Comparison of ENCODE assay signal across 9 mouse cellular contexts in genomic region chr7:52037600-52038582, GRCm38 (mm10). TPM values are rescaled to one million over a fixed set of nuclear protein-coding genes. Genes with fewer than 3 reads are reported as not detected.
DNase-seq lines count a peak whose midpoint lies in the region; ATAC-seq and TF ChIP-seq lines count a peak whose summit lies in the region.
"Had no signal": no experiment of that assay in that cellular context is flagged by ENCODE, and none has a peak within 500 bp of the region (broad histone marks: within the 10 kb centered on the region; RNA-seq: fewer than 3 reads in every experiment).

No protein-coding gene starts in this region.

- no peaks in the 10 kb centered on the region for H3K27me3 ChIP-seq in forebrain, embryonic 12.5 days
- no peaks in the 10 kb centered on the region for H3K27me3 ChIP-seq in kidney, postnatal 0 days (ENCODE audit: insufficient read depth, low read length)

- peak; percentile 78 for ATAC-seq in forebrain, embryonic 12.5 days (ENCODE audit: low FRiP score)
- ATAC-seq in kidney, postnatal 0 days (replicated peaks; ENCODE audit: low FRiP score, low read depth): no peak
- peak; percentile 72 for ATAC-seq in megakaryocyte, adult 5-6 weeks (ENCODE audit: poor library complexity, severe bottlenecking)

- H3K4me3 ChIP-seq in forebrain, embryonic 12.5 days (replicated peaks): no peak overlapping the region
- no peak overlapping the region for H3K4me3 ChIP-seq in kidney, postnatal 0 days (replicated peaks; ENCODE audit: low read depth, low read length)

- WGBS in forebrain, embryonic 12.5 days: 51% methylated on average over 8 of the region's 8 CpGs
- WGBS in kidney, postnatal 0 days: 42% methylated on average over 8 of the region's 8 CpGs

- H3K9ac ChIP-seq in forebrain, embryonic 12.5 days: no peak overlapping the region
- H3K9ac ChIP-seq in kidney, postnatal 0 days (ENCODE audit: low read depth, low read length): no peak overlapping the region

- H3K4me1 ChIP-seq in forebrain, embryonic 12.5 days: no peaks in the 10 kb centered on the region
- H3K4me1 ChIP-seq in kidney, postnatal 0 days (replicated peaks; ENCODE audit: insufficient read depth, low read length): no peaks in the 10 kb centered on the region

- DNase-seq in cerebellum, adult 8-10 months: peak; percentile 3
- no peak for DNase-seq in cerebellum, adult 9-11 months
- peak; percentile 3 for DNase-seq in thymus, postnatal 0 days (ENCODE audit: low spot score)
- DNase-seq in thymus, adult 18-20 months: no peak
- peak; percentile 89 for DNase-seq in kidney, postnatal 0 days (ENCODE audit: low spot score)
- peak; percentile 29 for DNase-seq in telencephalon, adult 2 months (ENCODE audit: low read depth, low spot score)

- no peak overlapping the region for H3K27ac ChIP-seq in forebrain, embryonic 12.5 days
- H3K27ac ChIP-seq in kidney, postnatal 0 days: no peak overlapping the region

- no peak overlapping the region for H3K4me2 ChIP-seq in forebrain, embryonic 12.5 days
- H3K4me2 ChIP-seq in kidney, postnatal 0 days (ENCODE audit: low read length): no peak overlapping the region

- H3K9me3 ChIP-seq in forebrain, embryonic 12.5 days: no peaks in the 10 kb centered on the region
- no peaks in the 10 kb centered on the region for H3K9me3 ChIP-seq in kidney, postnatal 0 days (replicated peaks; ENCODE audit: low read length)

- no peaks in the 10 kb centered on the region for H3K36me3 ChIP-seq in forebrain, embryonic 12.5 days (replicated peaks)
- H3K36me3 ChIP-seq in kidney, postnatal 0 days (ENCODE audit: insufficient read depth, low read length): no peaks in the 10 kb centered on the region

- peak; percentile 88 for TF ChIP-seq CTCF in kidney, postnatal 0 days (IDR thresholded peaks at IDR 0.05; ENCODE audit: low read depth)

RNA-seq across cellular contexts. Expression of gene 1700015G11Rik, which starts 22.4 kb away (rescaled TPM):
- 0.57 TPM in 1 of 2 replicates, not detected in the other for polyA plus RNA-seq in thymus, postnatal 0 days (2015; fragmentation: Nextera tagmentation; extraction: Ambion mirVana)
- polyA plus RNA-seq in forebrain, embryonic 12.5 days (2016; fragmentation: Nextera tagmentation; extraction: Ambion mirVana): not detected in 2 replicates
- not detected in 2 replicates for polyA plus RNA-seq in kidney, postnatal 0 days (2015; fragmentation: Nextera tagmentation; extraction: Ambion mirVana)
- total RNA-seq in megakaryocyte, adult 5-6 weeks (2015): not detected in 2 replicates
- not detected in 2 replicates for total RNA-seq in megakaryocyte, adult 5-6 weeks (2017)
- polyA plus RNA-seq: heart, embryonic 14.5 days had no signal

RNA-seq across cellular contexts. Expression of gene Svip, which starts 32.1 kb away (rescaled TPM):
- polyA plus RNA-seq in thymus, postnatal 0 days (2015; fragmentation: Nextera tagmentation; extraction: Ambion mirVana): 1.6 and 1.8 TPM in 2 replicates
- 19.1 and 21.1 TPM in 2 replicates for polyA plus RNA-seq in forebrain, embryonic 12.5 days (2016; fragmentation: Nextera tagmentation; extraction: Ambion mirVana)
- 13.4 and 13.8 TPM in 2 replicates for polyA plus RNA-seq in kidney, postnatal 0 days (2015; fragmentation: Nextera tagmentation; extraction: Ambion mirVana)
- 27.6 and 27.9 TPM in 2 replicates for total RNA-seq in megakaryocyte, adult 5-6 weeks (2015)
- total RNA-seq in megakaryocyte, adult 5-6 weeks (2017): 20.8 and 21.8 TPM in 2 replicates

Comparison
In these comparisons a context has a peak if more than half of its experiments do, and no peak if none do; other contexts are left out.
1. DNase-seq: peak in cerebellum, adult 8-10 months (single experiment), thymus, postnatal 0 days (single experiment), kidney, postnatal 0 days (single experiment) and telencephalon, adult 2 months (single experiment); none in cerebellum, adult 9-11 months (single experiment) and thymus, adult 18-20 months (0 of 2).